Mouse (Mus musculus) hindbrain, postnatal 0 days (tissue): Measurements from ENCODE around the gene Arl14. TPM values are rescaled to one million over a fixed set of nuclear protein-coding genes. Genes with fewer than 3 reads are reported as not detected.

ENCODE experiments used
- ATAC-seq: fragments of 200-750 bp; cut with Nextera tagmentation; 2 replicates; pipeline ENCODE4 v1.8.0; 2017; ENCODE audit warnings: mild to moderate bottlenecking, moderate TSS enrichment, moderate library complexity
- DNase-seq: peaks from one replicate; pipeline ENCODE4 v3.0.0-alpha.2; 2015; ENCODE audit warnings: low spot score
- H3K27ac ChIP-seq: fragments of 300-500 bp; sonication (generic); 2 replicates; pipeline ENCODE4 v1.5.1; 2014; ENCODE audit warnings: mild to moderate bottlenecking
- H3K27me3 ChIP-seq: fragments of 300-500 bp; sonication (generic); 2 replicates; pipeline ENCODE4 v1.6.1; 2014; ENCODE audit warnings: low read length, mixed read lengths; ENCODE audit not compliant: insufficient read depth
- H3K36me3 ChIP-seq: fragments of 300-500 bp; sonication (generic); 2 replicates; pipeline ENCODE4 v1.6.1; 2014; ENCODE audit warnings: low read length, mixed read lengths; ENCODE audit not compliant: insufficient read depth
- H3K4me1 ChIP-seq: fragments of 300-500 bp; sonication (generic); 2 replicates; pipeline ENCODE4 v1.6.1; 2014; ENCODE audit warnings: antibody characterized with exemption, low read length, mixed read lengths; ENCODE audit not compliant: insufficient read depth
- H3K4me2 ChIP-seq: fragments of 300-500 bp; sonication (generic); 2 replicates; pipeline ENCODE4 v1.6.1; 2014; ENCODE audit warnings: low read depth, mild to moderate bottlenecking, low read length, moderate library complexity, mixed read lengths
- H3K4me3 ChIP-seq: fragments of 300-500 bp; sonication (generic); 2 replicates; pipeline ENCODE4 v1.5.1; 2014; ENCODE audit warnings: low read length
- H3K9ac ChIP-seq: fragments of 300-500 bp; sonication (generic); replicated peaks from 2 replicates; pipeline ENCODE4 v1.6.1; 2014; ENCODE audit warnings: mild to moderate bottlenecking, low read length, moderate library complexity, mixed read lengths
- H3K9me3 ChIP-seq: fragments of 300-500 bp; sonication (generic); 2 replicates; pipeline ENCODE4 v1.6.1; 2016; ENCODE audit warnings: low read length, mixed read lengths
- CTCF ChIP-seq: IDR thresholded peaks from 2 replicates; pipeline ENCODE4 v1.5.1; 2016; ENCODE audit warnings: antibody characterized with exemption, control low read depth, low read depth
- WGBS: fragments of 180-500 bp; shearing (Covaris S2); extraction: QIAGEN DNeasy Blood & Tissue Kit; methylation state at CpG from one replicate; pipeline ENCODE4 v1.1.7; 2014; 5-methylcytosine and 5-hydroxymethylcytosine counted together
- polyA plus RNA-seq: library from polyadenylated mRNA; unstranded; fragments of >200 nt; fragmentation: Nextera tagmentation; extraction: Ambion mirVana; gene quantifications from 2 replicates; pipeline ENCODE4 v1.2.1, GENCODE M21; 2015
- total RNA-seq: library from RNA; depleted of rRNA; stranded (reverse); fragments of >200 nt; gene quantifications from 2 replicates; pipeline ENCODE4 v1.2.3, GENCODE M21; 2014

Gene Arl14
- total and polyA plus RNA-seq, 2 experiments from 2014 or later, result not detected

GRCm38 (mm10) chr3:69182225-69182624, 40.0 kb upstream of the Arl14 start:
- ATAC-seq (no peak), DNase-seq (no peak)
- Histone ChIP-seq H3K27ac (no peak overlapping the region), H3K4me3 (no peak overlapping the region), H3K4me1 (no peaks in the 10 kb centered on the region), H3K36me3 (no peaks in the 10 kb centered on the region), H3K9me3 (no peaks in the 10 kb centered on the region), H3K27me3 (no peaks in the 10 kb centered on the region), H3K9ac (no peak overlapping the region), H3K4me2 (no peak overlapping the region)
- TF ChIP-seq CTCF, result no peak

- no peak for TF ChIP-seq CTCF
- H3K4me2 ChIP-seq, result no peak overlapping the region
- no peaks in the 10 kb centered on the region for H3K27me3 ChIP-seq
- DNase-seq (no peak), ATAC-seq (no peak)
- H3K36me3 ChIP-seq, result no peaks in the 10 kb centered on the region
- 86% methylated on average over 7 of the region's 7 CpGs for WGBS
- H3K4me1 ChIP-seq, result no peaks in the 10 kb centered on the region
- no peak overlapping the region for H3K4me3 ChIP-seq
- H3K9me3 ChIP-seq, result no peaks in the 10 kb centered on the region
- no peak overlapping the region for H3K9ac ChIP-seq
- no peak overlapping the region for H3K27ac ChIP-seq
These were observed 37.0 kb upstream of the Arl14 start for GRCm38 (mm10) chr3:69185244-69185643.

- Histone ChIP-seq H3K4me3 (no peak overlapping the region), H3K27ac (no peak overlapping the region), H3K9me3 (no peaks in the 10 kb centered on the region), H3K4me2 (no peak overlapping the region), H3K9ac (no peak overlapping the region), H3K4me1 (no peaks in the 10 kb centered on the region), H3K36me3 (no peaks in the 10 kb centered on the region), H3K27me3 (no peaks in the 10 kb centered on the region)
- ATAC-seq (no peak), DNase-seq (no peak)
- no peak for TF ChIP-seq CTCF
- WGBS, result 79% methylated on average over 4 of the region's 4 CpGs
These were observed 36.2 kb upstream of the Arl14 start for GRCm38 (mm10) chr3:69186031-69186430.

GRCm38 (mm10) chr3:69186643-69187042, 35.6 kb upstream of the Arl14 start:
- DNase-seq, result no peak
- Histone ChIP-seq H3K4me2 (no peak overlapping the region), H3K36me3 (no peaks in the 10 kb centered on the region), H3K27ac (no peak overlapping the region), H3K9ac (no peak overlapping the region), H3K4me3 (no peak overlapping the region), H3K4me1 (no peaks in the 10 kb centered on the region), H3K9me3 (no peaks in the 10 kb centered on the region), H3K27me3 (no peaks in the 10 kb centered on the region)
- 40% methylated on average over 16 of the region's 16 CpGs for WGBS
- no peak for ATAC-seq
- no peak for TF ChIP-seq CTCF

- Histone ChIP-seq H3K27ac (no peak overlapping the region), H3K9me3 (no peaks in the 10 kb centered on the region), H3K36me3 (no peaks in the 10 kb centered on the region), H3K4me1 (no peaks in the 10 kb centered on the region), H3K4me3 (no peak overlapping the region), H3K27me3 (no peaks in the 10 kb centered on the region), H3K9ac (no peak overlapping the region), H3K4me2 (no peak overlapping the region)
- TF ChIP-seq CTCF, result no peak
- ATAC-seq (no peak), DNase-seq (no peak)
- 92% methylated on average over 3 of the region's 3 CpGs for WGBS
These were observed 29.2 kb upstream of the Arl14 start for GRCm38 (mm10) chr3:69192995-69193394.

- no peaks in the 10 kb centered on the region for H3K27me3 ChIP-seq
- no peaks in the 10 kb centered on the region for H3K4me1 ChIP-seq
- WGBS, result 65% methylated on average over 9 of the region's 9 CpGs
- no peak overlapping the region for H3K27ac ChIP-seq
- ATAC-seq (no peak), DNase-seq (no peak)
- no peak for TF ChIP-seq CTCF
- H3K4me3 ChIP-seq, result no peak overlapping the region
- H3K9ac ChIP-seq, result no peak overlapping the region
- H3K4me2 ChIP-seq, result no peak overlapping the region
- no peaks in the 10 kb centered on the region for H3K9me3 ChIP-seq
- H3K36me3 ChIP-seq, result no peaks in the 10 kb centered on the region
These were observed 27.7 kb upstream of the Arl14 start for GRCm38 (mm10) chr3:69194496-69194895.

GRCm38 (mm10) chr3:69195251-69195650, 27.0 kb upstream of the Arl14 start:
- H3K4me1 ChIP-seq, result no peaks in the 10 kb centered on the region
- 66% methylated on average over 8 of the region's 8 CpGs for WGBS
- H3K27ac ChIP-seq, result no peak overlapping the region
- DNase-seq, result no peak
- no peak overlapping the region for H3K4me3 ChIP-seq
- H3K4me2 ChIP-seq, result no peak overlapping the region
- H3K36me3 ChIP-seq, result no peaks in the 10 kb centered on the region
- no peak overlapping the region for H3K9ac ChIP-seq
- no peaks in the 10 kb centered on the region for H3K9me3 ChIP-seq
- no peaks in the 10 kb centered on the region for H3K27me3 ChIP-seq
- TF ChIP-seq CTCF, result no peak
- ATAC-seq, result no peak
